Mouse (Mus musculus): ENCODE data around the gene Xxylt1. TPM values are rescaled to one million over a fixed set of nuclear protein-coding genes. Genes with fewer than 3 reads are reported as not detected.

Gene Xxylt1
- polyA plus RNA-seq (2015; fragmentation: Nextera tagmentation; extraction: Ambion mirVana): 8.0 and 8.4 TPM in 2 replicates

- no peaks in the 10 kb centered on the region for H3K27me3 ChIP-seq (ENCODE audit: control insufficient read depth, insufficient read depth, low read length)
- H3K36me3 ChIP-seq (ENCODE audit: control insufficient read depth, insufficient read depth): no peaks in the 10 kb centered on the region
- H3K4me3 ChIP-seq (ENCODE audit: low read length): peak within 1 kb of the TSS; percentile 85
- H3K27ac ChIP-seq (ENCODE audit: low read length): peak within 1 kb of the TSS; percentile 80
- peaks cover 12% of the 10 kb centered on the region for H3K4me1 ChIP-seq (ENCODE audit: control insufficient read depth, insufficient read depth, low read length)
- WGBS: under 1% methylated on average over 54 of the region's 54 CpGs
- no peaks in the 10 kb centered on the region for H3K9me3 ChIP-seq (replicated peaks; ENCODE audit: control insufficient read depth, low read length)
- peak within 1 kb of the TSS; percentile 100 for H3K4me2 ChIP-seq (ENCODE audit: low read depth, low read length)
- ATAC-seq (replicated peaks; ENCODE audit: extremely low read depth, insufficient read depth, low FRiP score): peak; percentile 99
- peak within 1 kb of the TSS; percentile 84 for H3K9ac ChIP-seq (ENCODE audit: low read length)
These were observed at the start of gene Xxylt1 for GRCm38 (mm10) chr16:31081125-31081664. TSS of gene Xxylt1 (minus strand) at chr16:31081432.

- ATAC-seq (replicated peaks; ENCODE audit: extremely low read depth, insufficient read depth, low FRiP score): no peak
- Histone ChIP-seq H3K27ac (ENCODE audit: low read length) (no peak overlapping the region), H3K9me3 (replicated peaks; ENCODE audit: control insufficient read depth, low read length) (no peaks in the 10 kb centered on the region), H3K4me3 (ENCODE audit: low read length) (no peak overlapping the region), H3K36me3 (ENCODE audit: control insufficient read depth, insufficient read depth) (peaks cover 8% of the 10 kb centered on the region), H3K9ac (ENCODE audit: low read length) (no peak overlapping the region), H3K4me2 (ENCODE audit: low read depth, low read length) (no peak overlapping the region), H3K27me3 (ENCODE audit: control insufficient read depth, insufficient read depth, low read length) (no peaks in the 10 kb centered on the region), H3K4me1 (ENCODE audit: control insufficient read depth, insufficient read depth, low read length) (no peaks in the 10 kb centered on the region)
- 89% methylated on average over 5 of the region's 5 CpGs for WGBS
These were observed 46.9 kb upstream of the Xxylt1 start for GRCm38 (mm10) chr16:31128116-31128515.

- no peak overlapping the region for H3K4me2 ChIP-seq (ENCODE audit: low read depth, low read length)
These were observed 43.8 kb upstream of the Xxylt1 start for GRCm38 (mm10) chr16:31124991-31125390.

GRCm38 (mm10) chr16:31121612-31122011, 40.4 kb upstream of the Xxylt1 start:
- no peak overlapping the region for H3K27ac ChIP-seq (ENCODE audit: low read length)
- ATAC-seq (replicated peaks; ENCODE audit: extremely low read depth, insufficient read depth, low FRiP score): no peak
- H3K4me1 ChIP-seq (ENCODE audit: control insufficient read depth, insufficient read depth, low read length): no peaks in the 10 kb centered on the region
- WGBS: 96% methylated on average over 6 of the region's 6 CpGs
- H3K9me3 ChIP-seq (replicated peaks; ENCODE audit: control insufficient read depth, low read length): no peaks in the 10 kb centered on the region
- peaks cover 22% of the 10 kb centered on the region for H3K36me3 ChIP-seq (ENCODE audit: control insufficient read depth, insufficient read depth)
- no peak overlapping the region for H3K4me3 ChIP-seq (ENCODE audit: low read length)
- H3K9ac ChIP-seq (ENCODE audit: low read length): no peak overlapping the region
- H3K27me3 ChIP-seq (ENCODE audit: control insufficient read depth, insufficient read depth, low read length): no peaks in the 10 kb centered on the region
- H3K4me2 ChIP-seq (ENCODE audit: low read depth, low read length): no peak overlapping the region

More at GRCm38 (mm10) chr16:31124991-31125390, 43.8 kb upstream of the Xxylt1 start:
- no peak overlapping the region for H3K4me3 ChIP-seq (ENCODE audit: low read length)
- H3K36me3 ChIP-seq (ENCODE audit: control insufficient read depth, insufficient read depth): peaks cover 13% of the 10 kb centered on the region
- no peaks in the 10 kb centered on the region for H3K4me1 ChIP-seq (ENCODE audit: control insufficient read depth, insufficient read depth, low read length)
- H3K27me3 ChIP-seq (ENCODE audit: control insufficient read depth, insufficient read depth, low read length): no peaks in the 10 kb centered on the region
- H3K9ac ChIP-seq (ENCODE audit: low read length): no peak overlapping the region
- WGBS: 79% methylated on average over 5 of the region's 5 CpGs
- ATAC-seq (replicated peaks; ENCODE audit: extremely low read depth, insufficient read depth, low FRiP score): no peak
- no peak overlapping the region for H3K27ac ChIP-seq (ENCODE audit: low read length)
- no peaks in the 10 kb centered on the region for H3K9me3 ChIP-seq (replicated peaks; ENCODE audit: control insufficient read depth, low read length)

GRCm38 (mm10) chr16:31113596-31113995, 32.4 kb upstream of the Xxylt1 start:
- H3K9ac ChIP-seq (ENCODE audit: low read length): no peak overlapping the region
- H3K9me3 ChIP-seq (replicated peaks; ENCODE audit: control insufficient read depth, low read length): peaks cover 8% of the 10 kb centered on the region
- H3K4me1 ChIP-seq (ENCODE audit: control insufficient read depth, insufficient read depth, low read length): no peaks in the 10 kb centered on the region
- no peak overlapping the region for H3K4me3 ChIP-seq (ENCODE audit: low read length)
- H3K4me2 ChIP-seq (ENCODE audit: low read depth, low read length): no peak overlapping the region
- no peak overlapping the region for H3K27ac ChIP-seq (ENCODE audit: low read length)
- H3K27me3 ChIP-seq (ENCODE audit: control insufficient read depth, insufficient read depth, low read length): no peaks in the 10 kb centered on the region
- peaks cover 40% of the 10 kb centered on the region for H3K36me3 ChIP-seq (ENCODE audit: control insufficient read depth, insufficient read depth)
- no peak for ATAC-seq (replicated peaks; ENCODE audit: extremely low read depth, insufficient read depth, low FRiP score)

GRCm38 (mm10) chr16:31101352-31101751, 20.1 kb upstream of the Xxylt1 start:
- 49% methylated on average over 2 of the region's 2 CpGs for WGBS
- peak; percentile 83 for ATAC-seq (replicated peaks; ENCODE audit: extremely low read depth, insufficient read depth, low FRiP score)
- peaks cover 19% of the 10 kb centered on the region for H3K36me3 ChIP-seq (ENCODE audit: control insufficient read depth, insufficient read depth)
- no peak overlapping the region for H3K27ac ChIP-seq (ENCODE audit: low read length)
- no peak overlapping the region for H3K9ac ChIP-seq (ENCODE audit: low read length)
- H3K9me3 ChIP-seq (replicated peaks; ENCODE audit: control insufficient read depth, low read length): no peaks in the 10 kb centered on the region
- H3K4me2 ChIP-seq (ENCODE audit: low read depth, low read length): no peak overlapping the region
- peaks cover 3% of the 10 kb centered on the region; the same call in 1 of the 2 replicates for H3K4me1 ChIP-seq (ENCODE audit: control insufficient read depth, insufficient read depth, low read length)
- H3K4me3 ChIP-seq (ENCODE audit: low read length): no peak overlapping the region
- no peaks in the 10 kb centered on the region for H3K27me3 ChIP-seq (ENCODE audit: control insufficient read depth, insufficient read depth, low read length)

- Histone ChIP-seq H3K4me3 (ENCODE audit: low read length) (no peak overlapping the region), H3K4me2 (ENCODE audit: low read depth, low read length) (no peak overlapping the region), H3K36me3 (ENCODE audit: control insufficient read depth, insufficient read depth) (peaks cover 20% of the 10 kb centered on the region), H3K9ac (ENCODE audit: low read length) (no peak overlapping the region), H3K9me3 (replicated peaks; ENCODE audit: control insufficient read depth, low read length) (no peaks in the 10 kb centered on the region), H3K4me1 (ENCODE audit: control insufficient read depth, insufficient read depth, low read length) (peaks cover 3% of the 10 kb centered on the region; the same call in 1 of the 2 replicates), H3K27me3 (ENCODE audit: control insufficient read depth, insufficient read depth, low read length) (no peaks in the 10 kb centered on the region), H3K27ac (ENCODE audit: low read length) (no peak overlapping the region)
- ATAC-seq (replicated peaks; ENCODE audit: extremely low read depth, insufficient read depth, low FRiP score): no peak
- WGBS: 93% methylated on average over 1 of the region's 1 CpGs
These were observed 18.7 kb upstream of the Xxylt1 start for GRCm38 (mm10) chr16:31099906-31100305.

- H3K4me3 ChIP-seq (ENCODE audit: low read length): no peak overlapping the region
- H3K9ac ChIP-seq (ENCODE audit: low read length): no peak overlapping the region
- H3K36me3 ChIP-seq (ENCODE audit: control insufficient read depth, insufficient read depth): 0 out of 2 replicates have a peak, but pooled peaks cover 7% of the 10 kb centered on the region
- no peaks in the 10 kb centered on the region for H3K9me3 ChIP-seq (replicated peaks; ENCODE audit: control insufficient read depth, low read length)
- H3K27me3 ChIP-seq (ENCODE audit: control insufficient read depth, insufficient read depth, low read length): no peaks in the 10 kb centered on the region
- H3K4me1 ChIP-seq (ENCODE audit: control insufficient read depth, insufficient read depth, low read length): no peaks in the 10 kb centered on the region
- 52% methylated on average over 6 of the region's 6 CpGs for WGBS
- H3K27ac ChIP-seq (ENCODE audit: low read length): no peak overlapping the region
- H3K4me2 ChIP-seq (ENCODE audit: low read depth, low read length): no peak overlapping the region
- ATAC-seq (replicated peaks; ENCODE audit: extremely low read depth, insufficient read depth, low FRiP score): no peak
These were observed 12.8 kb upstream of the Xxylt1 start for GRCm38 (mm10) chr16:31094036-31094435.

- no peak for ATAC-seq (replicated peaks; ENCODE audit: extremely low read depth, insufficient read depth, low FRiP score)
- Histone ChIP-seq H3K4me2 (ENCODE audit: low read depth, low read length) (no peak overlapping the region), H3K36me3 (ENCODE audit: control insufficient read depth, insufficient read depth) (0 out of 2 replicates have a peak, but pooled peaks cover 7% of the 10 kb centered on the region), H3K9me3 (replicated peaks; ENCODE audit: control insufficient read depth, low read length) (no peaks in the 10 kb centered on the region), H3K4me3 (ENCODE audit: low read length) (no peak overlapping the region), H3K9ac (ENCODE audit: low read length) (no peak overlapping the region), H3K27me3 (ENCODE audit: control insufficient read depth, insufficient read depth, low read length) (no peaks in the 10 kb centered on the region), H3K4me1 (ENCODE audit: control insufficient read depth, insufficient read depth, low read length) (no peaks in the 10 kb centered on the region), H3K27ac (ENCODE audit: low read length) (no peak overlapping the region)
- 63% methylated on average over 9 of the region's 9 CpGs for WGBS
These were observed 12.0 kb upstream of the Xxylt1 start for GRCm38 (mm10) chr16:31093186-31093585.
